Mouse (Mus musculus) liver, adult (tissue): ENCODE results near the gene Coro1b.

Experiments
- GATA4 ChIP-seq: IDR thresholded peaks from 2 replicates; pipeline ENCODE4 v1.6.1; 2014; ENCODE audit warnings: mild to moderate bottlenecking, low read length; ENCODE audit not compliant: insufficient replicate concordance

The Coro1b gene

DNA sequence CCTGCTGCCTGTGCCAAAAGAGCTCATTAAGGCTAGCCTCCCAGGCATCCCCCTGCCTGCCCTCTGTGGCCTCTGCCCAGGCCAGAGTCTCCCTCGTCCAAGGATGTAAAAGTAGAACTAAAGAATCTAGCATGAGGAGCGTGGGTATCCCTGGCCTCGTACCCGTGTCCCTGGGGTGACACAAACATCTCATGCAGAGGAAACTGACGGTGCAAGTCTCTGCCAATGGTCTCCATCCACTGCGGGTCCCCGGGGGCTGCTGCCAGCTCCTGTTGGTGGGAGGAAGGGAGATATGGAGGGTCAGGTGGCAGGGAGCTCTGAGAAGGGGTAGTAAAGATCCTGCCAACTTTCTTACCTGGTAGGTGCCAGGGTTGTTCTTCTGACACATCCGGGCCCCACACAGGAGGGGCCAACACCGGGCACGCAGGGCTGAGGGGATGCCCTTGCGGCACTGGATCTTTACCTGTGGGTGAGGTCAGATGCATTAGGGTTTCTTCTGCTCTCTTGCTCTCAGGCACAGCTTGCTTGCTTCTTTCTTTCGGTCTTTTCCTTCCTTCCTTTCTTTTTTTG, 40.7 kb downstream of the Coro1b start:
- no peak for TF ChIP-seq GATA4

DNA sequence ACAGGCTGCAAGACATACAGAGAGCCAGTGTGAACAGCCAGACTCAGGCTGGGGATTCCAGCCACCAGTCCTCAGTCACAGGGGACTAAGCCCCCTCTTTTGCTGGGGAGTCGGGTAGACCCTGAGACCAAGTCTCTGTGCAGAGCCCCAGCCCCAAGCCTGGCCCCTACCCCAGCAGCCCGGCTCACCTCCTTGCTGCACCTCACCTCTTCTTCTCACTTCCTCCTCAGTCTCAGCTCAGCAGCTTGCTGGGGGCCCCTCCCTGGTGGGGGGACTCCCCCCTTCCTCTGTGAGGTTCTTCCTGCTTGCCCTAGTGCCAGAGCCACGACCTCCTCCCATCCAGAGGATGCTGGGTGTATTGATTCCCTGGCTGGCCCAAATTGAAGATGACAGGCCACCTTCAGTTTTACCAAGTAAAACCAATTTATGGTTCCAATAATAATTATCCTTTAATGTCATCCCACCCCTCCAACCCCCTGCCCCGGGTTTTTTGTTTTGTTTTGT, 42.5 kb downstream of the Coro1b start, which contains the start of gene Tbc1d10c:
Tbc1d10c (minus strand) TSS at position 454 of the 504 bp plus-strand sequence.
- no peak for TF ChIP-seq GATA4

DNA sequence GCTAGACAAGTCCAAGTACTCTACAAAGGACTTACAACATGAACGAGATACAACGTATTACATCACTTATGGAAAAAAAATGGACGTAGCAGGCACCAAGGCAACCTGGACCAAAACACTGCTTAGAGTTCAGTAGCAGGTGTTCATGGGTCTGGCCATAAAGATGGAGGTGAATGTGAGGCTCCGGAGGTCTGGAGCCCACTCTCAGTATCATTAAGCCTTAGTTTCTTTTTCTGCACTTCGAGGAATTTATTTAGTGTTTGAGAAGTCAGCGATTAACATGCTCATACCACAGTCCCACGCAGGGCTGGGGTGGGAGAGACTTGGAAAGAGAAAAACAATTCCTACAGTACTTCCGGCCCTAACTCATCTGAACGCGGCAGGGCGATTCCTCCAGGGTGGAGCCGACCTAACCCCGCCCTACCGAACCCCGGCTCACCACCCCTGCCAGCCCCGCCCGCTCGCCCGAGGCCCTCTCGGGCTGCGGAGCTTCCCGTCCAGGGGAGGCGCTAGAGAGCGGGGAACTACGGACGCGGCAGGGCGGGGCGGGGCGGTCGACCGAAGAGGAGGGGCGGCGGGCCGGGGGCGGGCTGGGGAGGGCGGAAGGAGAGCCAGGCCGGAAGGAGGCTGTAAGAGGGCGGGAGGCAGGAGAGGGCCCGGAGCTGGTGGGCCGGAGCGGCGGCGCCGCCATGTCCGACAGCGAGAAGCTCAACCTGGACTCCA, 43.3 kb downstream of the Coro1b start, which contains the start of gene Ppp1ca:
Ppp1ca (plus strand) TSS at position 538 of the 723 bp plus-strand sequence.
- TF ChIP-seq GATA4, result no peak

DNA sequence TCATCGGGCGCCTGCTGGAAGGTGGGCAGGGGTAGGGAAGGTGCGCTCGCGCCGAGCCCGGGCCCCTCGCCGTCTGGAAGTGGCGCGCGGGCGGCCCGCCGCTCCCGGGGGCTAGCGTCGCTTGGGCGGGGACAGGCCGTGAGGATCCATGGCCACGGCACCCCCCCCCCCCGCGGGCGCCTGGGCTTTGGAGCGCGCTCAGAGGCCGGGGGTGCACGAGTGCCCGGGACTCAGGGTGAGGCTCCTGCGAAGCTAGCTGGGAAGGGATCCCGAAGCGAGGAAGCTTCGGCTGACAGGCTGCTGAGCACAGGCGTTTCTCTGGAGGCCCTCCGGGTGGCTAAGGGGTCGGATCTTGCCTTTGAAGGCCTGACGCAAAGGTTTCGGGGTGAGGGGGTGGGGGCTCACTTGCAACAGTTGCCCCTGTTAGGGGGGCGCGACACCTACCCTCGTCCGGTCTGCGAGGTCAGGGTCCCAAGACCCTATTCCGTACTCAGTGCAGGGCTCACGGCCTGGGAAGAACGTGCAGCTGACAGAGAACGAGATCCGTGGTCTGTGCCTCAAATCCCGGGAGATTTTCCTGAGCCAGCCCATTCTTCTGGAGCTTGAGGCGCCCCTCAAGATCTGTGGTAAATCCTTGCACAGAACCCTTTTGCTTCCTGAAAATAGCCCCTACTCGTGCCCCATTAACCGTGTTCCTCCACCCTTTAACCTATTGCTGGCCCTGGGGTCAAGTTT, 44.0 kb downstream of the Coro1b start:
- no peak for TF ChIP-seq GATA4

DNA sequence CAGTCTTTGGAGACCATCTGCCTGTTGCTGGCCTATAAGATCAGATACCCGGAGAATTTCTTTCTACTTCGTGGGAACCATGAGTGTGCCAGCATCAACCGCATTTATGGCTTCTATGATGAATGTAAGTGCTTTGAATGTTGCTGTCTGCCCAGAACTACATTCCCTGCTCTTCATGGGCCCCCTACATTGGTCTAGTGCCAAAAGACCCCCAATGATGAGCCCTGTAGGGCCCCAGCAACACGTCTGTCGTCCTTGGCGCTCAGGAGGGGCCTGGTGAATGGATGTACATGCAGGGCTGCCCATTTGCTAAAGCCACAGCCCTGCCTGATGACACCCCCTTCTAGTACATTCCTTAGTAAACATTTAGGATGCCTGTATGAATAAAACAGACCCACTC, 44.7 kb downstream of the Coro1b start:
- TF ChIP-seq GATA4, result no peak

DNA sequence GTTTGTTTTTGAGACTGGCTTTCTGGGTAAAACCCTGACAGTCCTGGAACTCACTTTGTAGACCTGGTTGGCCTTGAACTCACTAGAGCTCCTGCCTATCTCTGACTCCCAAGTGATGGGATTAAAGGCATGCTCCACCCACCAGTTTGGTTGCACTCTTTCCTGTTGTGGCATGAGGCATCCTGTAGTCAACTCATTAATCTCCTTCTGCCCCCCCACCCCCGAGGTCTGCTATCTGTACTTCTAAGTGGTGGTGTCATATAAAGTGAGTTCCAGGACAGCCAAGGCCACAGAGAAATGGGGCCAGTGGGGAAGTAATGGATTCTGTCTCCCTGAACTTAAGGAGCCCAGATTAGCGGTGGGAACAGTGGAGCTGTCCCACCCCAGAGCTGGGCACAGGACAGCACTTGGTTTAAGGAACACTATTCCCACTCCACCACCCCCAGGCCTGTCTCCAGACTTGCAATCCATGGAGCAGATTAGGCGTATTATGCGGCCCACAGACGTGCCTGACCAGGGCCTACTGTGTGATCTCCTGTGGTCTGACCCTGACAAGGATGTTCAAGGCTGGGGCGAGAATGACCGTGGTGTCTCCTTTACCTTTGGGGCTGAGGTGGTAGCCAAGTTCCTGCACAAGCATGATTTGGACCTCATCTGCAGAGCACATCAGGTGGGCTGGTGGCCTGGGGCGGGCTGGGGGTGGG, 45.8 kb downstream of the Coro1b start:
- TF ChIP-seq GATA4, result no peak

- no peak for TF ChIP-seq GATA4
Measured at GRCm38 (mm10) chr19:4194776-4195650, 46.6 kb downstream of the Coro1b start.

GRCm38 (mm10) chr19:4196048-4196447, 47.6 kb downstream of the Coro1b start:
- TF ChIP-seq GATA4, result no peak

- no peak for TF ChIP-seq GATA4
Measured at GRCm38 (mm10) chr19:4196548-4196947, 48.1 kb downstream of the Coro1b start.

DNA sequence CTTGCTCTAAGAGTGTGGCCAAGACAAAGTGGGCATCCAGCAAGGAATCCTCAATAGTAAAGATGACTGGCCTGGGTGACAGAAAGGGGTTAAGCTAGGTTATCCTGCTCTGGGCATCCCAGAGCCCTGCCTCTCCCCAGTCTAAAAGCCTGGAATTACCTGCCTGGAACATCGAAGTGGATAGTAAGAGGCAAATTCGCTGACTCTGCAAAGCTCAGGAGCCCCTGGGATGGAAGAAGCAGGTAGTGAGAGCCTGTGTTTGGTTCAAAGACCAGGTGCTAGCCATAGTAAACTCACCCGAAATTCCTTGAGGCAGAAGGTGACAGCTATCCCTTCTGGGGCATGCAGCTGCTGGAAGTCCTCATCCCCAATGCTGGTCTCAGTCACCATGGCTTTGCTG, 48.8 kb downstream of the Coro1b start:
- TF ChIP-seq GATA4, result no peak

GRCm38 (mm10) chr19:4201291-4201909, 53.0 kb downstream of the Coro1b start, which contains the start of gene Rad9a:
Gene Rad9a, minus strand, starts transcription at chr19:4201662.
- TF ChIP-seq GATA4, result peak; percentile 9; the same call in 1 of the 2 replicates

- no peak for TF ChIP-seq GATA4
Measured at GRCm38 (mm10) chr19:4202149-4202548, 53.7 kb downstream of the Coro1b start.

DNA sequence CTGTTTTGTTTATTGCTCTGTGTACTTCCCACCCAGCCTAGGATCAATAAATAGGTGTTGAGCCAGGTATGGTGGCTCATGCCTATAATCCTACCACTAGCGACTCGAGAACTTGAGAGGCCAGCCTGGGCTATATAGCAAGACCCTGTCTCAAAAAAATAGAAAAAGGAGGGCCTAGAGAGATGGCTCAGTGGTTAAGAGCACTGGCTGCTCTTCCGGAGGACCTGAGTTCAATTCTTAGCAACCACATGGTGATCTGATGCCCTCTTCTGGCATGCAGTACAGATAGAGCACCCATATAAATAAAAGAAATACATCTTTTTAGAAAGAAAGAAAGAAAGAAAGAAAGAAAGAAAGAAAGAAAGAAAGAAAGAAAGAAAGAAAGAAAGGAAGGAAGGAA, 54.7 kb downstream of the Coro1b start:
- no peak for TF ChIP-seq GATA4
